Mouse (Mus musculus) G1E (cell line): ENCODE data around the gene 5730522E02Rik.

ENCODE experiments used
- CTCF ChIP-seq: IDR thresholded peaks from 2 replicates; pipeline ENCODE4 v1.5.1; 2012; ENCODE audit warnings: low read depth, low read length, inconsistent platforms, mixed read lengths
- GATA1 ChIP-seq: IDR thresholded peaks from 2 replicates; pipeline ENCODE4 v1.6.1; 2012; ENCODE audit warnings: borderline replicate concordance, low read length, inconsistent platforms, mixed read lengths
- GATA2 ChIP-seq: IDR thresholded peaks from 2 replicates; pipeline ENCODE4 v1.6.1; 2012; ENCODE audit warnings: low read depth, low read length, inconsistent platforms, borderline replicate concordance
- POLR2AphosphoS5 ChIP-seq: IDR thresholded peaks from 2 replicates; pipeline ENCODE4 v1.6.1; 2012; ENCODE audit warnings: low read depth, low read length, inconsistent platforms; ENCODE audit not compliant: insufficient replicate concordance
- TAL1 ChIP-seq: conservative IDR thresholded peaks from 2 replicates; pipeline ENCODE4 v1.6.1; 2012; ENCODE audit warnings: low read depth, low read length, inconsistent platforms, mixed read lengths

DNA sequence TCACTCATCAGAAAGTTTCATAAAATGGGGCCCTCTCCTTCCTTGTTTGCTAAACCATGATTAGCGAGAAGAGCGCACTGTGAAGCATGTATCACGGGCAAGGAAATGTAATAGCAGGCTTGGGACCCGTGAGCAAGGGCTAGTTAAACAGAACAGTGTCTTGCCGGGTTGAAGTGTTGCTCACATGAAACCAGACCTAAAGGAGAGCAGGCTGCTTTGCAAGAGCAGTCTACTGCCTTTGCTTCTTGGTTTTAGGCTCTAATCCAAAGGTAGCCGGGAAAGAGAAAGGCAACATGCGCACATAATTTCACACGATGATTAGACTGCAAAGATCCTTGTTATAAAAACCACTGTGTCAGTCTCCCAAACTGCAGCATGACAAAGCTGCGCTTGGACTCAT, 354.8 kb downstream of the 5730522E02Rik start:
- no peak for TF ChIP-seq CTCF
- no peak for TF ChIP-seq GATA1
- TF ChIP-seq TAL1, result no peak
- TF ChIP-seq GATA2, result no peak
- no peak for TF ChIP-seq POLR2AphosphoS5
